Mouse (Mus musculus): ENCODE measurements around the gene Dll1. TPM values are rescaled to one million over a fixed set of nuclear protein-coding genes. Genes with fewer than 3 reads are reported as not detected.

Dll1 gene
- polyA plus RNA-seq, 1 experiment from 2014 or later, result 80.4 TPM

GRCm38 (mm10) chr17:15354006-15354405 is 22.7 kb downstream of the Dll1 start:
- no peak for ATAC-seq (ENCODE audit: low FRiP score, low read depth)
- Histone ChIP-seq H3K9ac (no peak overlapping the region), H3K9me3 (no peaks in the 10 kb centered on the region), H3K4me3 (no peak overlapping the region), H3K4me1 (no peaks in the 10 kb centered on the region), H3K27ac (no peak overlapping the region), H3K36me3 (no peaks in the 10 kb centered on the region), H3K4me2 (replicated peaks) (no peak overlapping the region), H3K27me3 (replicated peaks) (no peaks in the 10 kb centered on the region)
- 81% methylated on average over 2 of the region's 2 CpGs for WGBS

GRCm38 (mm10) chr17:15352869-15353610 is 23.6 kb downstream of the Dll1 start:
- ATAC-seq (ENCODE audit: low FRiP score, low read depth), result no peak
- Histone ChIP-seq H3K4me1 (no peaks in the 10 kb centered on the region), H3K36me3 (no peaks in the 10 kb centered on the region), H3K27me3 (replicated peaks) (no peaks in the 10 kb centered on the region), H3K9me3 (no peaks in the 10 kb centered on the region), H3K9ac (no peak overlapping the region), H3K4me2 (replicated peaks) (no peak overlapping the region), H3K27ac (no peak overlapping the region), H3K4me3 (no peak overlapping the region)
- WGBS, result 80% methylated on average over 10 of the region's 10 CpGs

- 60% methylated on average over 2 of the region's 2 CpGs for WGBS
Measured at GRCm38 (mm10) chr17:15350152-15350551, 26.5 kb downstream of the Dll1 start.

GRCm38 (mm10) chr17:15343071-15343822 is 33.4 kb downstream of the Dll1 start:
- no peak overlapping the region for H3K9ac ChIP-seq
- ATAC-seq (ENCODE audit: low FRiP score, low read depth), result peak; percentile 96
- H3K4me3 ChIP-seq, result no peak overlapping the region
- no peaks in the 10 kb centered on the region for H3K9me3 ChIP-seq
- peak overlapping the region; percentile 41 for H3K4me2 ChIP-seq (replicated peaks)
- H3K27me3 ChIP-seq (replicated peaks), result no peaks in the 10 kb centered on the region
- 27% methylated on average over 14 of the region's 14 CpGs for WGBS
- no peaks in the 10 kb centered on the region for H3K36me3 ChIP-seq
- peaks cover 13% of the 10 kb centered on the region for H3K4me1 ChIP-seq
- H3K27ac ChIP-seq, result no peak overlapping the region

More at GRCm38 (mm10) chr17:15350152-15350551, 26.5 kb downstream of the Dll1 start:
- Histone ChIP-seq H3K9me3 (no peaks in the 10 kb centered on the region), H3K4me1 (no peaks in the 10 kb centered on the region), H3K27me3 (replicated peaks) (no peaks in the 10 kb centered on the region), H3K36me3 (no peaks in the 10 kb centered on the region), H3K4me2 (replicated peaks) (no peak overlapping the region), H3K4me3 (no peak overlapping the region), H3K9ac (no peak overlapping the region), H3K27ac (no peak overlapping the region)
- ATAC-seq (ENCODE audit: low FRiP score, low read depth), result no peak

GRCm38 (mm10) chr17:15337906-15338305 is 38.8 kb downstream of the Dll1 start:
- H3K9ac ChIP-seq, result no peak overlapping the region
- no peaks in the 10 kb centered on the region for H3K27me3 ChIP-seq (replicated peaks)
- no peak overlapping the region for H3K4me2 ChIP-seq (replicated peaks)
- H3K4me3 ChIP-seq, result no peak overlapping the region
- peaks cover under 1% of the 10 kb centered on the region; the same call in 1 of the 2 replicates for H3K4me1 ChIP-seq
- H3K27ac ChIP-seq, result no peak overlapping the region
- no peak for ATAC-seq (ENCODE audit: low FRiP score, low read depth)
- 92% methylated on average over 1 of the region's 1 CpGs for WGBS
- no peaks in the 10 kb centered on the region for H3K9me3 ChIP-seq
- H3K36me3 ChIP-seq, result no peaks in the 10 kb centered on the region

GRCm38 (mm10) chr17:15329740-15330318 is 46.8 kb downstream of the Dll1 start:
- Histone ChIP-seq H3K36me3 (no peaks in the 10 kb centered on the region), H3K9me3 (no peaks in the 10 kb centered on the region), H3K4me3 (no peak overlapping the region), H3K4me2 (replicated peaks) (no peak overlapping the region), H3K4me1 (no peaks in the 10 kb centered on the region), H3K9ac (no peak overlapping the region), H3K27ac (no peak overlapping the region), H3K27me3 (replicated peaks) (no peaks in the 10 kb centered on the region)
- ATAC-seq (ENCODE audit: low FRiP score, low read depth), result no peak
- 75% methylated on average over 10 of the region's 10 CpGs for WGBS

- H3K4me1 ChIP-seq, result no peaks in the 10 kb centered on the region; the same call in 1 of the 2 replicates
- no peak for ATAC-seq (ENCODE audit: low FRiP score, low read depth)
- H3K27me3 ChIP-seq (replicated peaks), result no peaks in the 10 kb centered on the region
- no peaks in the 10 kb centered on the region for H3K36me3 ChIP-seq
- no peaks in the 10 kb centered on the region for H3K9me3 ChIP-seq
- no peak overlapping the region for H3K9ac ChIP-seq
- no peak overlapping the region for H3K4me3 ChIP-seq
- no peak overlapping the region for H3K4me2 ChIP-seq (replicated peaks)
- WGBS, result 91% methylated on average over 5 of the region's 5 CpGs
- no peak overlapping the region for H3K27ac ChIP-seq
Measured at GRCm38 (mm10) chr17:15327106-15327505, 49.6 kb downstream of the Dll1 start.

GRCm38 (mm10) chr17:15325976-15326842 is 50.5 kb downstream of the Dll1 start:
- Histone ChIP-seq H3K4me1 (no peaks in the 10 kb centered on the region; the same call in 1 of the 2 replicates), H3K27ac (no peak overlapping the region), H3K4me3 (no peak overlapping the region), H3K27me3 (replicated peaks) (no peaks in the 10 kb centered on the region), H3K4me2 (replicated peaks) (no peak overlapping the region), H3K9me3 (no peaks in the 10 kb centered on the region), H3K9ac (no peak overlapping the region), H3K36me3 (no peaks in the 10 kb centered on the region)
- ATAC-seq (ENCODE audit: low FRiP score, low read depth), result no peak
- WGBS, result 81% methylated on average over 10 of the region's 10 CpGs

- Histone ChIP-seq H3K27ac (no peak overlapping the region), H3K4me1 (no peaks in the 10 kb centered on the region; the same call in 1 of the 2 replicates), H3K36me3 (no peaks in the 10 kb centered on the region), H3K27me3 (replicated peaks) (no peaks in the 10 kb centered on the region), H3K9me3 (no peaks in the 10 kb centered on the region), H3K9ac (no peak overlapping the region), H3K4me2 (replicated peaks) (no peak overlapping the region), H3K4me3 (no peak overlapping the region)
- WGBS, result 71% methylated on average over 9 of the region's 9 CpGs
- peak; percentile 56 for ATAC-seq (ENCODE audit: low FRiP score, low read depth)
Measured at GRCm38 (mm10) chr17:15323191-15323834, 53.4 kb downstream of the Dll1 start.
